Mouse (Mus musculus) neutrophil, adult 59 days (primary cell): Measurements from ENCODE around the gene Hsd3b2. TPM values are rescaled to one million over a fixed set of nuclear protein-coding genes. Genes with fewer than 3 reads are reported as not detected.

Experiments used
- total RNA-seq, 2 experiments: library from RNA; stranded (reverse); gene quantifications; 1 replicate in 1 of 2; 2 replicates in 1 of 2; pipeline ENCODE4 v1.2.4; 2023

The Hsd3b2 gene
- total RNA-seq, result under 1 TPM in 1 of 2 experiments, not detected in 1; 0.31 TPM

GRCm38 (mm10) chr3:98724376-98724775 is at the start of gene Hsd3b2:
Gene Hsd3b2 (minus strand): TSS chr3:98724543.

Other genes with a start within 250 kb of the Hsd3b2 start
- gene Hsd3b4, start 214.0 kb downstream of the Hsd3b2 start, total RNA-seq, result not detected
- not detected for gene Gm10681, start 135.7 kb downstream of the Hsd3b2 start, total RNA-seq
- not detected for gene Hsd3b5, start 94.3 kb downstream of the Hsd3b2 start, total RNA-seq
- not detected for gene Hsd3b3, start 38.6 kb upstream of the Hsd3b2 start, total RNA-seq
- not detected for gene Hsd3b6, start 89.9 kb upstream of the Hsd3b2 start, total RNA-seq
- not detected for gene Hsd3b1, start 135.3 kb upstream of the Hsd3b2 start, total RNA-seq
- gene Hao2, start 168.7 kb upstream of the Hsd3b2 start, total RNA-seq, result not detected